Mouse (Mus musculus): ENCODE results near the gene Fbxo42.

Gene Fbxo42

DNA sequence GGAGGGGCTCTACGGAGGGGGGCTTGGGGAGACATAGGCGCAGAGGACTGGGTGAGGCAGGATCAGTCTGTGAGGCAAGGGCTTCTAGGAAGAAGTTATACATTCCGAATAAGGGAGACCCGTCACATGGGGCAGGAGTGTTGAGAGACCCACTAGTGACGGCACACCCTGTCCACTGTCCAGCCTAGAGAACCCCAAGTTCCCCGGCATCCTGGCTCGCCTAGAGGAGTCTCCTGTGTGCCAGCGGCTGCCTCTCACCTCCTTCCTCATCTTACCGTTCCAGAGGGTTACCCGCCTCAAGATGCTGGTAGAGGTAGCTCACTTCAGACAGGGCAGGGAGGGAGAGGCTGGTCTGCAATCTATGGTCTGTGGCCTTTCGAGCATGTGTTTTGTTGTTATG, 101.7 kb downstream of the Fbxo42 start:
- no peak for DNase-seq (ENCODE audit: low spot score in 2 of 2)

- no peak for DNase-seq (ENCODE audit: low spot score in 2 of 2)
Measured at GRCm38 (mm10) chr4:141251071-141251470, 103.4 kb downstream of the Fbxo42 start.

DNA sequence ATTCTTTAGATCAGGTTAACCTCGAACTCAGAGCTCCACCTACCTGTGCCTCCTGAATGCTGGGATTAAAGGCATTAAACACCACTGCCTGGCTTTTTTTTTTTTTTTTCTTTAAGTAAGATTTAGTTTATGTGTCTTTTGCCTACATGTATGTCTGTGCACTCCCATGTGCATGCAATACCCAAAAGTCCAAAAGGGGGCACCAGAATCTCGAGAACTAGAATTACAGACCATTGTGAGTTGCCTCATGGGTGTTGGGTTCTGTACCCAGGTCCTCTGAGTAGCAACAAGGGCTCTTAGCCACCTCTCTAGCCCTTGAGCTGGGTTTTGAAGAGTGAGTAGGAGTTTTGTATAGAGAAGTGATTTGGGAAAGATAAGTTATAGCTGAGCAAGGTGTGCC, 104.9 kb downstream of the Fbxo42 start:
- no peak for DNase-seq (ENCODE audit: low spot score in 2 of 2)
